Mouse (Mus musculus): Measurements from ENCODE around the gene Il1rn.

The Il1rn gene

GRCm38 (mm10) chr2:24336545-24336944 is at the start of gene Il1rn:
Gene Il1rn, plus strand, starts transcription at chr2:24336853.
- DNase-seq, result no peak

- no peak for DNase-seq
Measured at GRCm38 (mm10) chr2:24290896-24291295, 45.8 kb upstream of the Il1rn start, which contains the start of gene Il1f10. Gene Il1f10, plus strand, starts transcription at chr2:24291196.

- DNase-seq, result no peak
Measured at GRCm38 (mm10) chr2:24294616-24295015, 42.0 kb upstream of the Il1rn start.

- peak; percentile 24 to 61 for DNase-seq
Measured at GRCm38 (mm10) chr2:24296837-24297236, 39.8 kb upstream of the Il1rn start.

- no peak for DNase-seq
Measured at GRCm38 (mm10) chr2:24311302-24312001, 25.2 kb upstream of the Il1rn start.

GRCm38 (mm10) chr2:24316919-24317318 is 19.7 kb upstream of the Il1rn start:
- DNase-seq, result no peak

- no peak for DNase-seq
Measured at GRCm38 (mm10) chr2:24317919-24318598, 18.6 kb upstream of the Il1rn start.

GRCm38 (mm10) chr2:24335333-24335732 is 1.3 kb upstream of the Il1rn start:
- peak; percentile 19 to 25 for DNase-seq

- DNase-seq, result no peak
Measured at GRCm38 (mm10) chr2:24341395-24341885, 4.8 kb downstream of the Il1rn start.

GRCm38 (mm10) chr2:24344619-24345018 is 8.0 kb downstream of the Il1rn start:
- no peak for DNase-seq

- no peak for DNase-seq
Measured at GRCm38 (mm10) chr2:24345056-24345455, 8.4 kb downstream of the Il1rn start.

GRCm38 (mm10) chr2:24347926-24348325 is 11.3 kb downstream of the Il1rn start:
- no peak for DNase-seq

- no peak for DNase-seq
Measured at GRCm38 (mm10) chr2:24351159-24351558, 14.5 kb downstream of the Il1rn start.

- no peak for DNase-seq
Measured at GRCm38 (mm10) chr2:24353042-24353441, 16.4 kb downstream of the Il1rn start.

GRCm38 (mm10) chr2:24357642-24358041 is 21.0 kb downstream of the Il1rn start:
- DNase-seq, result peak; percentile 30 to 57

- no peak for DNase-seq
Measured at GRCm38 (mm10) chr2:24359347-24359746, 22.7 kb downstream of the Il1rn start.

- no peak for DNase-seq
Measured at GRCm38 (mm10) chr2:24363818-24364217, 27.2 kb downstream of the Il1rn start.

GRCm38 (mm10) chr2:24366214-24366975 is 29.7 kb downstream of the Il1rn start:
- no peak for DNase-seq

- peak; percentile 70 to 87 for DNase-seq
Measured at GRCm38 (mm10) chr2:24367030-24367894, 30.6 kb downstream of the Il1rn start, which contains the start of gene Psd4. Gene Psd4, plus strand, starts transcription at chr2:24367580.

- no peak for DNase-seq
Measured at GRCm38 (mm10) chr2:24367895-24368261, 31.2 kb downstream of the Il1rn start.

GRCm38 (mm10) chr2:24378747-24379450 is 42.2 kb downstream of the Il1rn start:
- DNase-seq, result no peak
